Mouse (Mus musculus) G1E (cell line): ENCODE measurements around the gene Orc4. TPM values are rescaled to one million over a fixed set of nuclear protein-coding genes. Genes with fewer than 3 reads are reported as not detected.

Source experiments
- ATAC-seq: 2 replicates; pipeline ENCODE4 v1.8.0; 2016; ENCODE audit warnings: mild to moderate bottlenecking; ENCODE audit not compliant: insufficient number of reproducible peaks, poor library complexity, low FRiP score, severe bottlenecking; ENCODE audit errors: extremely low read depth
- DNase-seq: peaks from one replicate; pipeline ENCODE4 v3.0.0; 2012; ENCODE audit warnings: low spot score
- H3K27me3 ChIP-seq: 2 replicates; pipeline ENCODE4 v1.6.1; 2012; ENCODE audit warnings: mild to moderate bottlenecking, low read length, inconsistent platforms; ENCODE audit not compliant: insufficient read depth
- H3K36me3 ChIP-seq: replicated peaks from 2 replicates; pipeline ENCODE3; 2012; ENCODE audit warnings: mild to moderate bottlenecking, inconsistent platforms
- H3K4me1 ChIP-seq: 2 replicates; pipeline ENCODE4 v1.6.1; 2012; ENCODE audit warnings: low read depth, low read length, inconsistent platforms, mixed read lengths; ENCODE audit not compliant: insufficient read depth
- H3K4me3 ChIP-seq: 2 replicates; pipeline ENCODE4 v1.5.1; 2012; ENCODE audit warnings: low read depth, mild to moderate bottlenecking, inconsistent platforms, low read length, moderate library complexity, mixed read lengths
- H3K9me3 ChIP-seq: replicated peaks from 2 replicates; pipeline ENCODE4 v1.6.1; 2012; ENCODE audit warnings: inconsistent platforms
- CTCF ChIP-seq: IDR thresholded peaks from 2 replicates; pipeline ENCODE4 v1.5.1; 2012; ENCODE audit warnings: low read depth, low read length, inconsistent platforms, mixed read lengths
- GATA1 ChIP-seq: IDR thresholded peaks from 2 replicates; pipeline ENCODE4 v1.6.1; 2012; ENCODE audit warnings: borderline replicate concordance, low read length, inconsistent platforms, mixed read lengths
- GATA2 ChIP-seq: IDR thresholded peaks from 2 replicates; pipeline ENCODE4 v1.6.1; 2012; ENCODE audit warnings: low read depth, low read length, inconsistent platforms, borderline replicate concordance
- POLR2AphosphoS5 ChIP-seq: IDR thresholded peaks from 2 replicates; pipeline ENCODE4 v1.6.1; 2012; ENCODE audit warnings: low read depth, low read length, inconsistent platforms; ENCODE audit not compliant: insufficient replicate concordance
- TAL1 ChIP-seq: conservative IDR thresholded peaks from 2 replicates; pipeline ENCODE4 v1.6.1; 2012; ENCODE audit warnings: low read depth, low read length, inconsistent platforms, mixed read lengths
- polyA plus RNA-seq: library from polyadenylated mRNA; stranded (reverse); fragments of >175 nt; gene quantifications from 2 replicates; pipeline ENCODE4 v1.2.3, GENCODE M21; 2012
- total RNA-seq, 2 experiments: library from RNA; stranded (forward) in 1 of 2; stranded (reverse) in 1 of 2; fragments of 200-1000 nt in 1 of 2; fragments of >200 nt in 1 of 2; fragmentation: Nextera tagmentation in 1 of 2; gene quantifications; 2 replicates each; pipeline ENCODE4 v1.2.3; 2014 to 2017

Gene Orc4
- total RNA-seq (2014; fragmentation: Nextera tagmentation) (340 and 363 TPM in 2 replicates), total RNA-seq (2017) (194 and 233 TPM in 2 replicates), polyA plus RNA-seq (22.1 and 23.7 TPM in 2 replicates)

GRCm38 (mm10) chr2:48950252-48950315, at the start of gene Orc4:
Orc4 (minus strand) TSS chr2:48950277.
- H3K4me3 ChIP-seq: peak within 1 kb of the TSS; percentile 95
- peaks cover 9% of the 10 kb centered on the region for H3K4me1 ChIP-seq
- no peaks in the 10 kb centered on the region for H3K36me3 ChIP-seq
- ATAC-seq: no peak
- no peaks in the 10 kb centered on the region for H3K27me3 ChIP-seq
- DNase-seq: no peak
- TF ChIP-seq POLR2AphosphoS5: no peak
- no peak for TF ChIP-seq TAL1
- TF ChIP-seq CTCF: no peak
- no peak for TF ChIP-seq GATA2
- no peaks in the 10 kb centered on the region for H3K9me3 ChIP-seq

GRCm38 (mm10) chr2:48990322-48990721, 40.2 kb upstream of the Orc4 start:
- no peak overlapping the region for H3K4me3 ChIP-seq
- ATAC-seq (no peak), DNase-seq (no peak)
- H3K36me3 ChIP-seq: peaks cover 9% of the 10 kb centered on the region
- no peaks in the 10 kb centered on the region for H3K27me3 ChIP-seq
- H3K9me3 ChIP-seq: no peaks in the 10 kb centered on the region
- H3K4me1 ChIP-seq: peaks cover 2% of the 10 kb centered on the region; the same call in 1 of the 2 replicates
- TF ChIP-seq POLR2AphosphoS5: no peak
- TF ChIP-seq GATA1: no peak
- no peak for TF ChIP-seq GATA2

- Histone ChIP-seq H3K9me3 (no peaks in the 10 kb centered on the region), H3K27me3 (no peaks in the 10 kb centered on the region), H3K4me1 (no peaks in the 10 kb centered on the region), H3K4me3 (no peak overlapping the region), H3K36me3 (peaks cover 6% of the 10 kb centered on the region)
- ATAC-seq (no peak), DNase-seq (no peak)
- TF ChIP-seq GATA1 (no peak), TAL1 (no peak), POLR2AphosphoS5 (no peak), CTCF (no peak), GATA2 (no peak)
Measured at GRCm38 (mm10) chr2:48978920-48979319, 28.8 kb upstream of the Orc4 start.

GRCm38 (mm10) chr2:48956591-48956990, 6.5 kb upstream of the Orc4 start:
- TF ChIP-seq POLR2AphosphoS5 (no peak), TAL1 (no peak), GATA1 (no peak), GATA2 (no peak), CTCF (no peak)
- Histone ChIP-seq H3K36me3 (peaks cover 2% of the 10 kb centered on the region), H3K4me3 (no peak overlapping the region), H3K4me1 (peaks cover 7% of the 10 kb centered on the region; the same call in 1 of the 2 replicates), H3K9me3 (no peaks in the 10 kb centered on the region), H3K27me3 (no peaks in the 10 kb centered on the region)
- no peak for DNase-seq
- no peak for ATAC-seq

GRCm38 (mm10) chr2:48950316-48950880, 321 bp upstream of the Orc4 start:
- ATAC-seq: no peak
- DNase-seq: no peak
- Histone ChIP-seq H3K4me3 (peak overlapping the region; percentile 95), H3K9me3 (no peaks in the 10 kb centered on the region), H3K27me3 (no peaks in the 10 kb centered on the region), H3K4me1 (peaks cover 9% of the 10 kb centered on the region), H3K36me3 (no peaks in the 10 kb centered on the region)
- no peak for TF ChIP-seq GATA2
- no peak for TF ChIP-seq CTCF
- TF ChIP-seq POLR2AphosphoS5: no peak
- no peak for TF ChIP-seq GATA1
- no peak for TF ChIP-seq TAL1

DNA sequence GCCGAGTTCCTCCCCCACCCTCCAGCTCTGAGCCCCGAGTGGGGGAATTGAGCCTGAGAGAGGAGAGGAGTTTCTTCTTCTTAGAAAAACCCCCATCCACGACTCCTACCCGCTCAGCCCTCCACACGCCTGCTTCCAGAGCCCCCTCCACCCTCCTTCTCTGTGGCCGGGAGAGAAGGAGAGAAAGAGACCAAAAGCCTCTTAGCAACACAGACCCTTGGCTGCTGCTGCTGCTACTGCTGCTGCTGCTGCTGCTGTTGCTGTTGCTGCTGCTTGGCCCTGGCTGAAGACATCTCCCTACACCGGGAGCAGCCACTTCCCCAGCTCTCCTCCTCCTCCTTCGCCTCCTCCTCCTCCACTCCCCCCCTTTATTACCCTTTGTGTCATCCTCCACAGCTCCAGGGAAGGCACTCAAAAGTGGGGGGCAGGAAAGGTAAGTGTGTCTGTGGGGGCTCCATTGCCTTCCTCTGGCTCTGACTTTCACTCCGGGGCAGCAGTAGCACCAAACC, 280 bp downstream of the Orc4 start:
- peak; percentile 9; the same call in 1 of the 2 replicates for ATAC-seq
- Histone ChIP-seq H3K36me3 (no peaks in the 10 kb centered on the region), H3K4me3 (peak overlapping the region; percentile 95), H3K27me3 (no peaks in the 10 kb centered on the region), H3K9me3 (no peaks in the 10 kb centered on the region), H3K4me1 (peaks cover 9% of the 10 kb centered on the region)
- TF ChIP-seq GATA1 (no peak), POLR2AphosphoS5 (no peak), CTCF (no peak), GATA2 (no peak), TAL1 (no peak)
- DNase-seq: peak; percentile 8

- no peak for TF ChIP-seq CTCF
- no peak for TF ChIP-seq TAL1
- TF ChIP-seq GATA2: no peak
- TF ChIP-seq GATA1: no peak
- TF ChIP-seq POLR2AphosphoS5: no peak
- Histone ChIP-seq H3K36me3 (no peaks in the 10 kb centered on the region), H3K4me3 (peak within 1 kb of the TSS; percentile 95), H3K27me3 (no peaks in the 10 kb centered on the region), H3K4me1 (peaks cover 9% of the 10 kb centered on the region), H3K9me3 (no peaks in the 10 kb centered on the region)
- DNase-seq (peak; percentile 86), ATAC-seq (peak; percentile 97)
Measured at GRCm38 (mm10) chr2:48948841-48949584, 1.1 kb downstream of the Orc4 start, which contains the start of gene Mbd5. Mbd5 (plus strand) TSS chr2:48949508.
